Mouse (Mus musculus): Measurements from ENCODE around the gene Klhl33.
A peak's percentile ranks its signal among the peaks of the same experiment; 100 is the strongest.
"Not testable (repeated sequence)": the region's sequence is repeated elsewhere in the genome, so short reads cannot be mapped to it uniquely, and the experiment has no call there.

The Klhl33 gene

DNA sequence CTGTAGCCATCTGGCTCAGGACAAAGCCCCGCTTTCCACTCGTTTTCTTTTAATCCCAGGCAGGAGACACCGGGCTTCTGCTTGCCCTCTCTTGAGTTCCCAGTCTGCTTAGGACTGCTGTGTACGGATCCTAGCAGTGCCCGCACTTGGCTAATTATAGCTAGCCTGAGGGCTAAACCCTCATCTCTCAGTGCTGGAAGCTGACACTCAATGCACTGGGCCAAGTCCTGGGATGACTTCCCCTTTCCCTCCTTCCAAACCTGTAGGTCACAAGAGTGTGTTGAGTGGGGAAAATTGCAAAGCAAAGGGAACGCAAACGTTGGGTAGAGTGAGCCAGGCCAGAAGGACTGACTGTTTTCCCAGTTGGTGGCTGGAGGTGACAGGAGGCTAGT, at the start of gene Klhl33:
Gene Klhl33 (minus strand): TSS at position 134 of the 392 bp plus-strand sequence.
- peak; percentile 85 for DNase-seq (ENCODE audit: low read depth, low spot score)

- DNase-seq (ENCODE audit: low read depth, low spot score): not testable (repeated sequence)
Observed at GRCm38 (mm10) chr14:50945526-50945925, 48.2 kb upstream of the Klhl33 start.

- not testable (repeated sequence) for DNase-seq (ENCODE audit: low read depth, low spot score)
Observed at GRCm38 (mm10) chr14:50945081-50945480, 47.8 kb upstream of the Klhl33 start.

GRCm38 (mm10) chr14:50944668-50945033, 47.3 kb upstream of the Klhl33 start:
- not testable (repeated sequence) for DNase-seq (ENCODE audit: low read depth, low spot score)

- peak; percentile 94 for DNase-seq (ENCODE audit: low read depth, low spot score)
Observed at GRCm38 (mm10) chr14:50943932-50944667, 46.8 kb upstream of the Klhl33 start, which contains the start of gene Gm49342. Gene Gm49342, plus strand, starts transcription at chr14:50944517.

- DNase-seq (ENCODE audit: low read depth, low spot score): no peak
Observed at GRCm38 (mm10) chr14:50938940-50939339, 41.6 kb upstream of the Klhl33 start.

DNA sequence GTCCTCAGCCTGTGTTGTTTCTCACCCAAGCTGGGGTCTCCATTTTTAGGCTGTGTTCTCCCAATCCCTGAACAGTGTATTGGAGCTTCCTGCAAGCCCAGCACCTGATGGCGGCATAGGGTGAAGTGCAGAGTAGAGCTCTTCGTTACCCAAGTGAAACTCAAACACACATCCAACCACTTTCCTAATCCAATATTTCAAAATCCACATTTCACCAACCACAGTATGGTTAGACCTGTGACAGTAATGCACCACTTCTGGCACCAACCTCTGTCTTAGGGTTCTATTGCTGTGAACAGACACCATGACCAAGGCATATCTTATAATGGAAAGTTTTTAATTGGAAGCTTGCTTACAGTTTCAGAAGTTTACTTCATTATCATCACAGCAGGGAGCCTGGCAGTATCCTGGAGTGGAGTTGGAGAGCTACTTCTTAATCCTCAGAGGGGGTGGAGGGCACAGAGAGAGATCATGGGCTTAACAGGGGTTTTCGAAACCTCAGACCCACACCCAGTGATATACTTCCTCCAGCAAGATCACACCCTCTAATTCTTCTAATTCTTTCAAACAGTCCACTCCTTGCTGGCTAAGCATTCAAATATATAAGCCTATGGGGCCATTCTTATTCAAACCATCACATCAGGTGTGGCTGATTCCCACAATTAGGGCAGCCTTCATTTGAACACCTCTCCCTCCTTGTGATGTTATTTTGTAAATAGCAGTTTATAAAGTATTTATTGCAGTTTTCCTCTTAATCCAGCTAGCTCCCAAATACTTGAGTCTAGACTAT, 41.0 kb upstream of the Klhl33 start:
- no peak for DNase-seq (ENCODE audit: low read depth, low spot score)

- no peak for DNase-seq (ENCODE audit: low read depth, low spot score)
Observed at GRCm38 (mm10) chr14:50936649-50937048, 39.3 kb upstream of the Klhl33 start.

- no peak for DNase-seq (ENCODE audit: low read depth, low spot score)
Observed at GRCm38 (mm10) chr14:50931493-50932020, 34.2 kb upstream of the Klhl33 start.

GRCm38 (mm10) chr14:50930754-50931492, 33.6 kb upstream of the Klhl33 start, which contains the start of the genes Pip4p1 and Pnp:
Gene Pip4p1, minus strand, starts transcription at chr14:50930856.
Gene Pnp, plus strand, starts transcription at chr14:50931082.
- peak; percentile 100 for DNase-seq (ENCODE audit: low read depth, low spot score)

- peak; percentile 53 for DNase-seq (ENCODE audit: low read depth, low spot score)
Observed at GRCm38 (mm10) chr14:50930377-50930753, 33.1 kb upstream of the Klhl33 start.

GRCm38 (mm10) chr14:50929951-50930350, 32.6 kb upstream of the Klhl33 start:
- no peak for DNase-seq (ENCODE audit: low read depth, low spot score)

GRCm38 (mm10) chr14:50927366-50927765, 30.1 kb upstream of the Klhl33 start:
- DNase-seq (ENCODE audit: low read depth, low spot score): no peak

DNA sequence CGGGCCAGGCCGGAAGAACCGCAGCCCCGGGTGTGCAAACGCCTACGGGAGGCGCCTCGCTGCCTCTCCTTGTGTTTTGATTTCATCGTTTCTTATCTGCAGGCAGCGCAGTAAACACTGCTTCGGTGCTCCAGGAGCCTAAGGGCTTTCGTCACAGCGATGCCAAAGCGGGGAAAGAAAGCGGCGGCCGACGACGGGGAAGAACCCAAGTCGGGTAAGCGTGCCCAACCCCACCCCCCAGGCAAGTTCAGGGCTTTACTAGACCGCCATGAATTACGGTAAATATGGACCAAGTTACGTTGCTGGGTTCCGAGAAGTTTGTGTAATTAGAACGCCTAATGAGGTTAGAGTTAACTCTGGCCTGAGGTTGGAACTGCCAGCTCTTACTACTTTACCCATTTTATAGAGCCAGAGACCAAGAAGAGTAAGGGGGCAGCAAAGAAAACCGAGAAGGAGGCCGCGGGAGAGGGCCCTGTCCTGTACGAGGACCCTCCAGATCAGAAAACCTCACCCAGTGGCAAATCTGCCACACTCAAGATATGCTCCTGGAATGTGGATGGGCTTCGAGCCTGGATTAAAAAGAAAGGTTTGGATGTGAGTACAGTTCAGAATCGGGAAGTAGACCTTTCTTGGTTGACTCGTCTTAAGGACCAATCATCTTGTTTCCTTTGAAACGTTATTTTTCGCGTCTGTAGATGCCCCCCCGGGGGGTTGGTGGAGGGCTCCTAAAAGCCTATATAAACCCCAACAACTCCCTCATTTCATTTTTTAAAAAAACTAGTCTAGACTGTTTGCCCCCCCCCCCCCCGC, 28.0 kb upstream of the Klhl33 start:
- DNase-seq (ENCODE audit: low read depth, low spot score): no peak

DNA sequence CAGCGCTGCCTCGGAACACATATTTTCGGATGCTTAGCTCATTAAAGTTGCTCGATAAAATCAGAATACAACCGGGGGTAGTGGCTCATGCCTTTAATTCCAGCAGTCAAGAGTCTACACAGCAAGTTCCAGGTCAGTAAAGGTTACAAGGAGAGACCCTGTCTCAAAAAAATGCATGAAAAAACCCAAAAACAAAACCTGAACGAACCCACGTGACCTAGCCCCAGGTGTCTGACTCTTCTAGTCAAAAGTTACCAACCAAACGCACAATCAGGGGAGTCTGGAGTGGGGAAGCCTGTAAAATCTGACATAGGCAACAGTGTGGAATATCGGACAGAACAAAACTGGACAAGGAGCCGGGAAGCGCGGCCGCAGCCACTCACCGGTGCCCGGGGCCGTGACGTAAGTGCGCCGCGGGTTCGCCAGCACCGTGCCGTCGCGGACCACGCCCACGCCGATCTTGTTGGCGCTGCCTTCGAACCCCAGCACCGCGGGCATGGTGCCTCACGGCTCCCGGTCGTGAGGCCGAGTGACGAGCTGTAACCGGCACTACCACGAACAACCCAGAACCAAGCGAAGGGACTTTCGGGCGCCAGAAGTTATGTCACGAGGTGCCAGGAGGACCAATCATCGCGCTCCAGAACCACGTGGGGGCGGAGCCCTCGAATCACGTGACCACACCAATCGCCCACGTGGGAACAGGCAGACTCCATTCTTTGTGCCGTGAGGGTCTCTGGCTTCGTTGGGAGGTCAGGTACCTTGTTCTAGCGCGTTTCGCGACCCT, 27.2 kb upstream of the Klhl33 start, which contains the start of the genes Osgep and Apex1:
Gene Osgep (minus strand): TSS at position 613 of the 784 bp plus-strand sequence.
Gene Apex1 (plus strand): TSS at position 688 of the 784 bp plus-strand sequence.
- DNase-seq (ENCODE audit: low read depth, low spot score): peak; percentile 96

DNA sequence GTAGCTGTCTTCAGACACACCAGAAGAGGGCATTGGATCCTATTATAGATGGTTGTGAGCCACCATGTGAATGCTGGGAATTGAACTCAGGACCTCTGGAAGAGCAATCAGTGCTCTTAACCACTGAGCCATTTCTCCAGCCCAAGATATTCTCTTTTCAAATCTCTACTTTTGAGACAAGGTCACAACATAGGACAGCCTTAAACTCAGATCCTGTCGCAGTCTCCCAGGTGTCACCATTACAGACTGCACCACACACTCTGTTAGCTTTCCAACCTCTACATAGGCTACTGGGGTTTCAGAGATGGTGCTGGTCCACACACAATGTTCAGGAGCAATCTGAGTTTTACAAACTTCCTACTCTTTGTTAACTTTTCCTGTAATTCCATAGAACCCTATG, 26.1 kb upstream of the Klhl33 start:
- DNase-seq (ENCODE audit: low read depth, low spot score): not testable (repeated sequence)

- DNase-seq (ENCODE audit: low read depth, low spot score): no peak
Observed at GRCm38 (mm10) chr14:50911356-50911755, 14.0 kb upstream of the Klhl33 start.

DNA sequence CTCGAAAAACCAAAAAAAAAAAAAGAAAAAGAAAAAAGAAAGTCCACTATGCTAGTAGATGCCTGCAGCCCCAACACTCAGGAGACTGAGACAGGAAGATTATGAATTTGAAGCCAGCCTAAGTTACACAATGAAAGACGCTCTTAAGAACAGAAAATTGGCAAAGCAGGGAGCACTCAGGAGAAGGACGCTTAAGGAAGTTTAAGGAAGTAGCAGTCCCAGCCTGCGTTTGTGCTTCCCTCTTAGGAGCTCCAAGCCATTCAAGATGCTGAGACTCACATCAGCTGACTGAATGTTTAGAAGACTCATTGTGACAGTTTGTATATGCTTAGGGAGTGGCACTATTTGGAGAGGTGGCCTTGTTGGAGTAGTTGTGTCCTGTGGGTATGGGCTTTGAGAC, 10.8 kb upstream of the Klhl33 start:
- DNase-seq (ENCODE audit: low read depth, low spot score): no peak

DNA sequence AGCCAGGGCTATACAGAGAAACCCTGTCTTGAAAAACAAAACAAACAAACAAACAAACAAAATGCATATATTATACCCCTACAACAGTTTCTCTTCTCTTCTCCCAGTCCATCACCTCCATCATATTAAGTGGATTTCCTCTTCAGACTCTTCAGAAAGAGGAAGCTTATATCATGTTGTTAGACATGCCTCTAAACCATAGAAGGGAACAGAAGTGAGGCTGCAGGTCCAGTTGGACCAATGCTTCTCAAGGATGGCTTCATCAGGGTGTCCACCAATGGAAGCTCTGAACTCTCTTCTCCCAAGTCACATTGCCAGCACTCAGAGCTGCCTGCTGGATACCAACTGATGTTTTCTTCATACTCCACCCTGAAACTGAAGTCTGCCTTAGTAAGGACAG, 8.0 kb upstream of the Klhl33 start:
- not testable (repeated sequence) for DNase-seq (ENCODE audit: low read depth, low spot score)

- DNase-seq (ENCODE audit: low read depth, low spot score): no peak
Observed at GRCm38 (mm10) chr14:50904828-50905129, 7.5 kb upstream of the Klhl33 start.
